Mouse (Mus musculus) spleen, postnatal 36 days (tissue): ENCODE data around the gene Lgalsl.

Experiments
- DNase-seq, 2 experiments: peaks; one replicate each; pipeline ENCODE4 v3.0.0; 2022; ENCODE audit warnings: low spot score in 2 of 2, mixed read lengths in 1 of 2

The Lgalsl gene

DNA sequence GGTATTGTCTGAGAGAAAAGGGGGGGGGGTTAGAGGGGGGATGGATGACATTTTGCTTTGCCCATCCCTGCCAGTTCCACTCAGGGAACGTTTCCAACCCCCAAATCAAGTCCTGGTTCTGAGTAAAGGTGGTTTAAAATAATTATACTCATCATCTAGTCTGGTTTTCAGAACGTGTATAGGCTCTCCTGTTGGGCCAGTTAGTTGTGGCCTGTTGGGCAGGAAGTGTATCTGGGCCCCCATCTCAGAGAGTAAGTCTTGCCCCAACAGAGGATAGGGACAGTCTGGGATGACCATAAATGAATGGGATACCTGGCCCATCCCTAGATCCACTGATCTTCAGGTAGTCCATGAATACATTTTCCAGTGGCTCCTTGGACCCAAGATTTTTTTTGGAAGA is 48.2 kb downstream of the Lgalsl start:
- DNase-seq = no peak

DNA sequence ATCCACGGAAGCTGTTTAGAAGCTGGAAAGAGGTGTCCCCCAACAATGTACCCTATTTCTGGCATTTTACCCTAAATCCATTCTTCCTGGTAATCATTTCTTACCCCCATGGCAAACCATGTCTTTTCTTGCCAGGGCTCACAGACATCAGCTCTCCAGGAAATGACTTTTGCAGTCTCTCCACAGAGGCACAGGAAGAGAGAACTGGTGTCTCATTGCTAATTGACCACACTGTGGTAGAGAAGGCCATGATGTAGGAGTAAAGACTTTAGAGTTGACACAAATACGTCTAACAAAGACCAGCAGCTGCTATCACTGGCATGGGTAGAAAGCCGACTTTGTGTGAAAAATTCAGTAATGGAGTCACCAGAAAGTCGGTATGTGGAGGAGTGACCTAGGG is 50.5 kb downstream of the Lgalsl start:
- no peak for DNase-seq

DNA sequence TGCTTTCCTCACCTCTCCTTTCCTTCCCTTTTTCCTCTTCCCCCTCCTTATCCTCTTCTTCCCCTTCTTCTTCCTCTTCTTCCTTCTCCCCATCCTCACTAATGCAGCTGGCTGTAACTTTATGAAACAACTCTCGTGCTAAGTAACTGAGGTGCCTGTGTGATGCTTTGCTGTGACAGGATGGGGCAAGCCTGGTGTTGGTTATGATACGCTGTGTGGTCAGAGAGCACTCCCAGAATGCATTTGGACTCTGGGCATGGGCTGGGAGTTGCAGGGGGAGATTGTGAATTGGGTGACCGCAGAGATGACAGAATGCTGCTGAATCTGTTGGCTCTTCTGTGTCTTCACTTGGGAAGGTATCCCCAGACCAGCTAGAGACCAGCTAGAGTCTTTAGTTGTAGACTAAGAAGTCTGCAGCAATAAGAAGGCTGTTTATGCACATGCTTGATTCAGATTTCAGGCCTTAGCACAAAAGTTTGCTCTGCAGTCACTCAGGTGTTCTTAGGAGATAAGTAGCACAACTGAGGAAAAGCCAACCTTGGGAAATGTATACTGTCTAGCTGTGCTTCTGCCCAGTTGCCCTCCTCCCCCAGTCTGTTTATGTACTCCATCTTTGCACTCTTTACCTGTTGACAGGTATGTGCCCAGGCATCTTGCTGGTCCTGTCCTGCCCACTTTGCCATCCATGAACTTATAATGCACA is 51.8 kb downstream of the Lgalsl start:
- DNase-seq = peak; percentile 7 to 31

DNA sequence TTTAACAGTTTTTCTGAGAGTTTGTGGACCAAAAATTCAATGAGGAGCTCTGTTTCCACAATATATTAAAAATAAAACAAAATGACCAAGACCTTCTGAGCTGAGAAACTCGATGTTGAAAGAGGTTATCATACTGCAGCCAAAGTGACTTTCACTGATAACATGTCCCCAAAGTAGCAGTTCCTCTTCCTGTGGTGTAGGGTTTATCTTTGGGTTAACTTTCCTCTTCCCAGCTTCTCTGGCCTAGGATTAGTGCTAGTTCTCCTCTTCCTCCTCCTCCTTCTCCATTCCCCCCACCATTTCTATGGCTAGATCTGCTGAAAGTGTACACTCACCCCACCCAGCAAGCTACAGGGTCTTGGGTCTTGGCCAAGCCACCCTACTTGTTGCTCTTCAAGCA is 52.6 kb downstream of the Lgalsl start:
- peak; percentile 5 to 33 for DNase-seq

DNA sequence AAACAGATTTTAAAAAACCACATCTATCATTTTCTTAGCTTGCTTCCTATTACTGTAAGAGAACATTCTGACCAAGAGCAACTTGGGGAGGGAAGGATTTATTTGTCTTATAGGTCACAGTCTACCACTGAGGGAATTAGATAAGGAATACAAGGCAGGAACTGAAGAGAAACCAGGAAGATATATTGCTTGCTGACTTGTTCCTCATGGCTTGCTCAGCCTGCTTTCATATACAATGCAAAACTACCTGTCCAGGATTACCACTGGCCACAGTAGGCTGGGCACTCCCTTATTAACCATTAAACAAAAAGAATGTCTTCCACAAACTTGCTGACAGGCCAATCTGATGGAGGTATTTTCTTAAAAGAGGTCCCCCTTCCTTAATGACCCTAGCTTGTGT is 54.2 kb downstream of the Lgalsl start:
- no peak for DNase-seq
